Mouse (Mus musculus): ENCODE measurements around the gene Gabrr1.
A peak's percentile ranks its signal among the peaks of the same experiment; 100 is the strongest.

Gabrr1 gene

DNA sequence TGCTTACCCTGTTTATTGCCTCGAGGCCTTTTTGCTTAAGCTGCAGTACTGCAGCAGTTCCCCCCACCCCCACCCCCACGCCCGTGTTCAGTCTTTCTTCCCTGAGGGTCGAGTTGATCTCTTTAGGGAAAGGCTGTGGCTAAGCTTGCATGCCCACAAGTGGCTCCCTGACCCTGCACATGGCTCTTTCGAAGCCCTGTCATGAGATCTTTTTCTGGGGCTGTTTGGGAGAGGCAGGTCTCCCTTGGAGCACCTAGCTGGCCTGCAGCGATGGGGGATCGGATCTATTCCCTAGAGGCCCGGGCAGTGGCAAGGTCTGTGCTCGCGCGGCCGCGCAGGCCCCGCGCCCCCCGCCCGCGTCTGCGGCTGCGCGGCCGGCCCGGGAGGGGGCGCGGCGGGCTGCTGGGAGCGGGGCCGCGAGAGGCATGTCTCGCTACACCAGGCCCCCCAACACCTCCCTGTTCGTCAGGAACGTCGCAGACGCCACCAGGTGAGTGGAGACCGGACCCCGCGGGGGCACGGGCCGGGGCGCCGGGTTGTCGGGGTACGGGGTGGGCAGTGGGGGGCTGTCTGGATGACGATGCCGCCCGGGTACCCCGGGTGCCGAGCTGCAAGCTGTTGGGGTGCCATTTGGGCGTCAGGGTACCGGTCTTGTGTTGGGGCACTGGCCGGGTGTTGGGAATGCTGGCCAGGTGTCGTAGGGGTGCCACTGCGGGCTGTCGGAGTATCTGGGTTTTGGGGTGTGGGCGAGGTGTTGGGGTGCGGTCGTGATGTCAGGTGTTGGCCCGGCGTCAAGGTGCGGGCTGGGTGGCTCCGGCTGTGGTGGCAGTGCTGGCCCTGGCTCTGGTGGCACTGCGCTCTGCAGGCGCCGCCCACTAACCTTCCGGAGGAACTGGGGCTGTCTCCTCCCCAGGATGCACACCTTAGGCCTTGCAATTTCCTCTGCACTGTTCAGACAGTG, 76.8 kb downstream of the Gabrr1 start, which contains the start of gene Srsf12:
Gene Srsf12, plus strand, starts transcription at position 111 of the 961 bp plus-strand sequence.
- DNase-seq (ENCODE audit: low read depth, low spot score): peak; percentile 53

Data from ZHBTc4 (cell line).